Mouse (Mus musculus) kidney, adult 2 months (tissue): Measurements from ENCODE around the gene Cpne6.

Source experiments
- CTCF ChIP-seq: fragments of 200-500 bp; conservative IDR thresholded peaks from 2 replicates; pipeline ENCODE4 v1.5.1; 2011; ENCODE audit warnings: low read depth, mild to moderate bottlenecking, control low read depth, low read length, moderate library complexity, mixed read lengths; ENCODE audit not compliant: insufficient read depth, insufficient read length
- POLR2A ChIP-seq: fragments of 200-500 bp; IDR thresholded peaks from one replicate; pipeline ENCODE4 v1.6.1; 2011; ENCODE audit warnings: low read depth, low read length, control low read depth

- no peak for TF ChIP-seq POLR2A
- TF ChIP-seq CTCF, result no peak
Observed at GRCm38 (mm10) chr14:55515846-55516245, 5.6 kb downstream of the Cpne6 start.
